Comparison of ENCODE assay signal across 8 mouse cellular contexts in the genomic region with DNA sequence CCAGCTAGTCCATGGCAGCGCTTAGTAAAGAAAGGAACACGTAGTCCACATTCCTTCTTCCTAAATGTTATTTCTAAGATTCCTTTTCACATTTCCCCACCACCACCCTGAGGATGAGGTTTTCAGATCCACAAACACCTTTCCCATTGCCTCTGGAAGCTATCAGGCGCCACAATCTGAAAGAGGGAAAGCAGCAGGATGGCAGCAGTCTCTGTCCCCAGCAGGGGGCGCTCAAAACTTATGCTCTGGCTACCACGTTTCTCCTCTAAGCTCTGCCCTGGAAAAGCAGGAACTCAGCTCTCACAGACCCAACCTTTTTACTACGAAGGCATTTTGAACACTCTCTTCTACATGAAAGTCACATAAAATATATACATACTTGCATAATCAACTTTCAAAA. TPM values are rescaled to one million over a fixed set of nuclear protein-coding genes. Genes with fewer than 3 reads are reported as not detected.
DNase-seq lines count a peak whose midpoint lies in the region; ATAC-seq lines count a peak whose summit lies in the region.

No protein-coding gene starts in this region.

- H3K9me3 ChIP-seq in hindbrain, embryonic 16.5 days (ENCODE audit: control insufficient read depth, low read length): no peaks in the 10 kb centered on the region

- peak overlapping the region; percentile 37 for H3K4me2 ChIP-seq in hindbrain, embryonic 16.5 days (ENCODE audit: low read length)

- no peak overlapping the region for H3K4me3 ChIP-seq in hindbrain, embryonic 16.5 days (ENCODE audit: low read length)
- 0 out of 2 replicates have a peak overlapping the region, but pooled peaks have one; percentile 1 for H3K4me3 ChIP-seq in macrophage (ENCODE audit: inconsistent target)

- no peak for ATAC-seq in hindbrain, embryonic 16.5 days

- H3K9ac ChIP-seq in hindbrain, embryonic 16.5 days (ENCODE audit: low read depth, low read length): no peak overlapping the region

- H3K27me3 ChIP-seq in hindbrain, embryonic 16.5 days (replicated peaks; ENCODE audit: control insufficient read depth, insufficient read depth, low read length): no peaks in the 10 kb centered on the region

- H3K27ac ChIP-seq in hindbrain, embryonic 16.5 days (ENCODE audit: low read depth, low read length): no peak overlapping the region
- no peak overlapping the region for H3K27ac ChIP-seq in macrophage

- no peaks in the 10 kb centered on the region for H3K36me3 ChIP-seq in hindbrain, embryonic 16.5 days (ENCODE audit: control insufficient read depth, insufficient read depth, low read length)
- no peaks in the 10 kb centered on the region for H3K36me3 ChIP-seq in macrophage (ENCODE audit: inconsistent target)

- peaks cover 3% of the 10 kb centered on the region for H3K4me1 ChIP-seq in hindbrain, embryonic 16.5 days (ENCODE audit: control insufficient read depth, insufficient read depth, low read depth, low read length)

- no peaks in the 10 kb centered on the region for H3K79me2 ChIP-seq in macrophage (ENCODE audit: inconsistent target)

- 16% methylated on average over 6 of the region's 6 CpGs for WGBS in hindbrain, embryonic 16.5 days
- 7% methylated on average over 6 of the region's 6 CpGs for WGBS in macrophage (ENCODE audit: missing documents)

- DNase-seq in Muller cell, postnatal 12 days (ENCODE audit: inconsistent ontology term): peak; percentile 69
- peak; percentile 22 for DNase-seq in cerebellum, adult 9-11 months
- DNase-seq in gastrocnemius, adult 18-20 months (ENCODE audit: low spot score): peak; percentile 68
- DNase-seq in left cerebral cortex, adult 18-20 months (ENCODE audit: low spot score in 2 of 2): peak; percentile 85 to 88
- peak; percentile 41 for DNase-seq in retina, postnatal 7 days (ENCODE audit: low read depth, low spot score)
- DNase-seq in urinary bladder, adult 2 months (ENCODE audit: low spot score): peak; percentile 55

RNA-seq across cellular contexts. Expression of gene Spata6, which starts 32.2 kb away (rescaled TPM):
- 1 to 10 TPM; 2.5 to 3.5 TPM for total RNA-seq in gastrocnemius, adult 18-20 months (2021)
- 16.1 and 16.8 TPM in 2 replicates for polyA plus RNA-seq in hindbrain, embryonic 16.5 days (2015; fragmentation: Nextera tagmentation; extraction: Ambion mirVana)
- 1 to 10 TPM; 4.3 to 4.9 TPM for total RNA-seq in left cerebral cortex, adult 18-20 months (2021)
- total RNA-seq in macrophage (2018; cell fraction: chromatin; rRNA removed): 100 to 1,000 TPM in 7 of 26 experiments, 10 to 100 TPM in 19; 49.2 to 167 (median 86.4) TPM
- total RNA-seq in macrophage (2018; cell fraction: cytosol; rRNA removed): 10 to 100 TPM; 18.1 to 30.1 (median 23.2) TPM
- 10 to 100 TPM; 28.7 to 85.0 (median 46.7) TPM for total RNA-seq in macrophage (2018; cell fraction: nucleus; rRNA removed)
- 17.7 to 31.8 TPM (median 21.6 TPM) in 3 replicates for polyA plus RNA-seq in macrophage (2018)
- polyA plus RNA-seq in urinary bladder, adult 2 months (2012; rRNA removed): 27.9 and 28.2 TPM in 2 replicates

Comparison
In these comparisons a context has a peak if more than half of its experiments do, and no peak if none do; other contexts are left out.
1. DNase-seq: peak in every context shown above with its lines; median percentile 86 in left cerebral cortex, adult 18-20 months; 69 in Muller cell, postnatal 12 days; 68 in gastrocnemius, adult 18-20 months; 55 in urinary bladder, adult 2 months; 41 in retina, postnatal 7 days; 22 in cerebellum, adult 9-11 months.